Mouse (Mus musculus) liver, adult 2 months (tissue): ENCODE measurements around the gene Stxbp1. TPM values are rescaled to one million over a fixed set of nuclear protein-coding genes. Genes with fewer than 3 reads are reported as not detected.

ENCODE experiments used
- DNase-seq: peaks from one replicate; pipeline ENCODE4 v3.0.0-alpha.2; 2011; ENCODE audit warnings: low read depth, low spot score; ENCODE audit errors: extremely low read depth
- H3K27ac ChIP-seq: fragments of 200-500 bp; replicated peaks from 2 replicates; pipeline ENCODE4 v1.5.1; 2012; ENCODE audit warnings: low read depth, mild to moderate bottlenecking, control low read depth, inconsistent platforms, low read length; ENCODE audit not compliant: insufficient read depth
- H3K27me3 ChIP-seq: fragments of 200-500 bp; 2 replicates; pipeline ENCODE4 v1.6.1; 2012; ENCODE audit warnings: mild to moderate bottlenecking, moderate library complexity, low read length, inconsistent platforms; ENCODE audit not compliant: control insufficient read depth, insufficient read depth
- H3K36me3 ChIP-seq: fragments of 200-500 bp; 2 replicates; pipeline ENCODE4 v1.6.1; 2012; ENCODE audit warnings: low read length, inconsistent platforms; ENCODE audit not compliant: control insufficient read depth, insufficient read depth
- H3K4me1 ChIP-seq: fragments of 200-500 bp; 2 replicates; pipeline ENCODE4 v1.6.1; 2011; ENCODE audit warnings: low read length; ENCODE audit not compliant: control insufficient read depth, insufficient read depth
- H3K4me3 ChIP-seq: fragments of 200-500 bp; 2 replicates; pipeline ENCODE4 v1.5.1; 2011; ENCODE audit warnings: low read depth, mild to moderate bottlenecking, control low read depth, low read length, moderate library complexity; ENCODE audit not compliant: insufficient read depth
- H3K79me2 ChIP-seq: fragments of 200-500 bp; 2 replicates; pipeline ENCODE4 v1.6.1; 2012; ENCODE audit warnings: inconsistent platforms, mild to moderate bottlenecking, low read length, moderate library complexity; ENCODE audit not compliant: control insufficient read depth, insufficient read depth
- H3K9ac ChIP-seq: fragments of 200-500 bp; 2 replicates; pipeline ENCODE4 v1.6.1; 2012; ENCODE audit warnings: low read depth, mild to moderate bottlenecking, control low read depth, inconsistent platforms, low read length
- CTCF ChIP-seq: fragments of 200-500 bp; IDR thresholded peaks from 2 replicates; pipeline ENCODE4 v1.5.1; 2011; ENCODE audit warnings: low read depth, low read length, control low read depth
- POLR2A ChIP-seq: fragments of 200-500 bp; IDR thresholded peaks from 2 replicates; pipeline ENCODE4 v1.6.1; 2011; ENCODE audit warnings: low read length, control low read depth; ENCODE audit not compliant: insufficient read depth; ENCODE audit errors: extremely low read depth
- WGBS: fragments of 180-500 bp; shearing (Covaris S2); methylation state at CpG from one replicate; pipeline ENCODE4 v1.1.7; 2018; 5-methylcytosine and 5-hydroxymethylcytosine counted together
- polyA plus RNA-seq: library from polyadenylated mRNA; depleted of rRNA; stranded (reverse); fragments of >200 nt; gene quantifications from 2 replicates; pipeline ENCODE4 v1.2.3, GENCODE M21; 2012; rRNA removed
- total RNA-seq: library from RNA; depleted of rRNA; stranded (reverse); fragments of >200 nt; gene quantifications from 2 replicates; pipeline ENCODE4 v1.2.3, GENCODE M21; 2014; rRNA removed

Stxbp1 gene
- total and polyA plus RNA-seq, 2 experiments, result 0.74 to 1.6 TPM

GRCm38 (mm10) chr2:32740916-32741272, 106.2 kb downstream of the Stxbp1 start, which contains the start of gene 6330409D20Rik:
TSS of gene 6330409D20Rik (minus strand) at chr2:32741016.
- DNase-seq, result no peak
- peaks cover 7% of the 10 kb centered on the region for H3K27me3 ChIP-seq
- H3K79me2 ChIP-seq, result no peaks in the 10 kb centered on the region
- H3K4me3 ChIP-seq, result no peak within 1 kb of the TSS; the same call in 1 of the 2 replicates
- H3K4me1 ChIP-seq, result peaks cover 4% of the 10 kb centered on the region; the same call in 1 of the 2 replicates
- 24% methylated on average over 11 of the region's 11 CpGs for WGBS
- no peaks in the 10 kb centered on the region for H3K36me3 ChIP-seq
- TF ChIP-seq CTCF (no peak), POLR2A (no peak)
- no peak within 1 kb of the TSS for H3K27ac ChIP-seq
- H3K9ac ChIP-seq, result peak within 1 kb of the TSS; percentile 24; the same call in 1 of the 2 replicates

DNA sequence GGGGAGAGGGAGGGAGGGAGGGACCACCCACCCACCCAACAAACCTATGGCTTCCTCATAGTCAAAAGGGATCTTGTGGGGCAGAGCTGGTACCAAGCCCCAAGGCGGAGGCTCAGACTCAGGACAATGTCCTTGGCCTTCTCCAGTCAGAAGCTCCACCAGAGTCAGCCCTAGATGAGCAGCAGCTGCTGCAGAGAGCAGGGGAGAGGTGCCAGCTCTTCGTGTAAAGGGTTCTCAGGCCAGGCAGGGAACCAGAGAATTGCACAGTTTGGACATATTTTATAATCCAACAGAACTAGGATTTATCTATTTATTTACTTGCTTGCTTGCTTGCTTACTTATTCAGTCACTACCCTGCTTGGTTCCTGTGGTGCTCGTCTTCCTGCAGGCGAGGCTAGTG, 107.7 kb downstream of the Stxbp1 start:
- H3K79me2 ChIP-seq, result no peaks in the 10 kb centered on the region
- H3K4me3 ChIP-seq, result no peak overlapping the region
- H3K36me3 ChIP-seq, result no peaks in the 10 kb centered on the region
- H3K27ac ChIP-seq, result no peak overlapping the region
- TF ChIP-seq CTCF (no peak), POLR2A (no peak)
- H3K4me1 ChIP-seq, result peaks cover 4% of the 10 kb centered on the region; the same call in 1 of the 2 replicates
- peaks cover 7% of the 10 kb centered on the region for H3K27me3 ChIP-seq
- WGBS, result 79% methylated on average over 4 of the region's 4 CpGs
- H3K9ac ChIP-seq, result no peak overlapping the region
- no peak for DNase-seq

Other genes starting within 250 kb of the Stxbp1 start
- gene St6galnac6, start 247.5 kb downstream of the Stxbp1 start, total RNA-seq, result 38.0 and 45.6 TPM in 2 replicates
- 90.0 and 134 TPM in 2 replicates for gene St6galnac6, start 247.5 kb downstream of the Stxbp1 start, polyA plus RNA-seq
- 0.47 and 1.4 TPM in 2 replicates for gene Ak1, start 225.5 kb downstream of the Stxbp1 start, total RNA-seq
- gene Ak1, start 225.5 kb downstream of the Stxbp1 start, polyA plus RNA-seq, result 0.26 and 0.34 TPM in 2 replicates
- gene Eng, start 200.7 kb downstream of the Stxbp1 start, total RNA-seq, result 14.2 and 25.9 TPM in 2 replicates
- 55.0 and 70.8 TPM in 2 replicates for gene Eng, start 200.7 kb downstream of the Stxbp1 start, polyA plus RNA-seq
- gene Fpgs, start 143.1 kb downstream of the Stxbp1 start, total RNA-seq, result 158 and 175 TPM in 2 replicates
- 414 and 481 TPM in 2 replicates for gene Fpgs, start 143.1 kb downstream of the Stxbp1 start, polyA plus RNA-seq
- gene Cdk9, start 134.2 kb downstream of the Stxbp1 start, total RNA-seq, result 19.5 and 27.3 TPM in 2 replicates
- 46.6 and 63.7 TPM in 2 replicates for gene Cdk9, start 134.2 kb downstream of the Stxbp1 start, polyA plus RNA-seq
- gene Sh2d3c, start 126.2 kb downstream of the Stxbp1 start, total RNA-seq, result 2.2 and 3.2 TPM in 2 replicates
- gene Sh2d3c, start 126.2 kb downstream of the Stxbp1 start, polyA plus RNA-seq, result 7.5 and 10.4 TPM in 2 replicates
- not detected in 2 replicates for gene 6330409D20Rik, start 106.2 kb downstream of the Stxbp1 start, total RNA-seq
- not detected in 2 replicates for gene 6330409D20Rik, start 106.2 kb downstream of the Stxbp1 start, polyA plus RNA-seq
- 26.6 and 35.6 TPM in 2 replicates for gene Tor2a, start 90.0 kb downstream of the Stxbp1 start, total RNA-seq
- gene Tor2a, start 90.0 kb downstream of the Stxbp1 start, polyA plus RNA-seq, result 72.6 and 77.4 TPM in 2 replicates
- under 0.01 and 0.07 TPM in 2 replicates for gene Ttc16, start 71.6 kb downstream of the Stxbp1 start, total RNA-seq
- gene Ttc16, start 71.6 kb downstream of the Stxbp1 start, polyA plus RNA-seq, result 0.10 and 0.22 TPM in 2 replicates
- 1.2 and 1.5 TPM in 2 replicates for gene Ptrh1, start 71.5 kb downstream of the Stxbp1 start, total RNA-seq
- 2.3 and 2.8 TPM in 2 replicates for gene Ptrh1, start 71.5 kb downstream of the Stxbp1 start, polyA plus RNA-seq
- gene Cfap157, start 62.8 kb downstream of the Stxbp1 start, total RNA-seq, result not detected in 2 replicates
- gene Cfap157, start 62.8 kb downstream of the Stxbp1 start, polyA plus RNA-seq, result not detected in 2 replicates
- gene Fam129b, start 28.9 kb upstream of the Stxbp1 start, total RNA-seq, result 6.5 and 6.8 TPM in 2 replicates
- gene Fam129b, start 28.9 kb upstream of the Stxbp1 start, polyA plus RNA-seq, result 5.6 and 10.5 TPM in 2 replicates
- gene Rpl12, start 114.3 kb upstream of the Stxbp1 start, total RNA-seq, result 473 and 515 TPM in 2 replicates
- gene Rpl12, start 114.3 kb upstream of the Stxbp1 start, polyA plus RNA-seq, result 134 and 158 TPM in 2 replicates
- 6.0 and 9.7 TPM in 2 replicates for gene Lrsam1, start 114.4 kb upstream of the Stxbp1 start, total RNA-seq
- 8.8 and 9.7 TPM in 2 replicates for gene Lrsam1, start 114.4 kb upstream of the Stxbp1 start, polyA plus RNA-seq
- gene Slc2a8, start 134.8 kb upstream of the Stxbp1 start, total RNA-seq, result 7.9 and 9.4 TPM in 2 replicates
- gene Slc2a8, start 134.8 kb upstream of the Stxbp1 start, polyA plus RNA-seq, result 59.4 and 66.1 TPM in 2 replicates